Mouse (Mus musculus) megakaryocyte-erythroid progenitor cell, adult 5-6 weeks (primary cell): ENCODE measurements around the gene Atp5d. TPM values are rescaled to one million over a fixed set of nuclear protein-coding genes. Genes with fewer than 3 reads are reported as not detected.

Source experiments
- ATAC-seq: replicated peaks from 2 replicates; pipeline ENCODE4 v1.8.0; 2016; ENCODE audit warnings: mild to moderate bottlenecking, inconsistent platforms; ENCODE audit not compliant: severe bottlenecking, poor library complexity, low FRiP score, low TSS enrichment
- total RNA-seq, 2 experiments: library from RNA; stranded (forward) in 1 of 2; stranded (reverse) in 1 of 2; fragments of 200-1000, 215-1000 nt in 1 of 2; fragments of >200 nt in 1 of 2; fragmentation: Nextera tagmentation in 1 of 2; gene quantifications; 2 replicates each; pipeline ENCODE4 v1.2.3; 2014 to 2017

Atp5d gene
- 282 and 325 TPM in 2 replicates for total RNA-seq (2014; fragmentation: Nextera tagmentation)
- 29.3 and 49.3 TPM in 2 replicates for total RNA-seq (2017)

GRCm38 (mm10) chr10:80138553-80139438 lies at the start of gene Atp5d:
Atp5d (plus strand) TSS chr10:80138632.
- no peak for ATAC-seq

DNA sequence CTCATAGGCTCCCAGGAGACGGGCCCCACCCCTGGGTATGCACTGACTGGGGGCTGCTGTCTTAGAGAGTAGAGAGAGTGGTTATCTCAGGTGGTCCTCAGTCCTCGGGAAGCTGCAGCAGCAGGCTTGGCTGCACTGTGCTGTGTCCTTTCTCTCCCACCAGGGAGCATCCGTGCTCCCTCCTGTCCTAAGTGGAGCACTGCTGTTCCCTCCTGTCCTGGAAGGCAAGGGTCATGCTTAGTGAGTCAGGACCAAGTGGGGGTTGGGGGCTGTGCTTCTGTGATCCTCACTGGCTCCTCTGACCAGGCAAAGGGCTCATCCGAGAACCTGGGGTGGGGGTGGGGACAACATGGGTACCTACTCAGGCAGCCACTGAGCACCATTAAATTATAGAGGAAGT lies 49.3 kb upstream of the Atp5d start:
- ATAC-seq: 0 out of 2 replicates have a peak, but pooled peaks have one; percentile 15

DNA sequence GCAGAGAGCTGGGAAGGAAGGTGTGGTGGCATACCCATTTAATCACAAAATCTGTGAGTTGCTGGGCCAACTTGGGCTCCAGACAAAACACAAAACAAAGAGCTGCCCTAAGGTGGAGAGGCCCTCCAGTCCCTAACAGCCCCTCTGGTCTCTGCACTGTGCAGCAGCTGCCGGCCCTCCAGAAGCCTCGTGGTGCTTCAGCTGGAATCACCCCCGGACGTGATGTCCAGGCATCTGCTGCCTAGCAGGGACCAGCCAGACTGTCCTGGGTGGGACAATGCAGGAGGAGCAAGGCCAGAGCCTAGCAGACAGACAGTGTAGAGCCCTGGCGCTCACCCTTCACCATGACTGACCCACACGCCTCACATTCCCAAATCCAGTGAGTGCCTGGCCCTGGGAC lies 46.9 kb upstream of the Atp5d start:
- no peak for ATAC-seq

GRCm38 (mm10) chr10:80092690-80093089 lies 45.7 kb upstream of the Atp5d start:
- ATAC-seq: no peak

DNA sequence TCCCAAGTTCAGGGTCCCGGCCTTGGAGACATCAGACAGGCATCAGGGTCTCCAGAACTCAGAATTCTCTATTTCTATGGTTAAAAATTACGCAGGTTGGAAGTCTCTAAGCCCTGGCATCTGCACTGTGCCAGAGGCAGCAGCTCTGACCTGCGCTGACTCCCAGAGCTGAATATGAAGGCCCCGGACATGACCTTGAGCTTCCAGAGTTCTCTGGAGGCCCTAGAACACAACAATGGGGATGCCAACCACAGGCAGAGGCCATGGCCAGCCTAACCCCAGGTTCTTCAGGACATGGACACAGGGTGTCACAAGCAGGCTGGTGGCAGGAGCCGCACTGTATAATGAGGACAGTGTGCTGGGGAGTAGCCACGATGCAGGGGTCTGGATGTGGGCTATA lies 44.3 kb upstream of the Atp5d start:
- no peak for ATAC-seq

DNA sequence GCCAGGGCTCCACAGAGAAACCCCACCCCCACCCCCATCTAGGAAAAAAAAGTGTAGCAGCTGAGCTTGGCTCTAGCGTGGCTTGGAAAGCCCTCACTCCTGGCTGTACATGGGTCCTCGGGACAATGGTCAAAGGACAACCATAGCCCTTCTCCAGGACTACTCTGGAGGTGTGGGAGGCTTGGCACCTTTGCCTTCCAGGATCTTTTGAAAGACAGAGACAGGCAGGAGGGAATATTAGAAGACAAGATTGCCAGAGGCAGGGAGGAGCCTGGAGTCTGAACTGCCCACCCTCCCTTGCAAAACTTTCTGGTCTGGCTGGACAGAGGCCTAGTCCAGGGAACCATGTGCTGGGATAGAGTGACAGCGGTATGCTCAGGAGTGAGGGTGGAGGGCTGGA lies 43.7 kb upstream of the Atp5d start:
- ATAC-seq: no peak

- no peak for ATAC-seq
These were observed 42.9 kb upstream of the Atp5d start for GRCm38 (mm10) chr10:80095547-80095946.

- ATAC-seq: no peak
These were observed 41.2 kb upstream of the Atp5d start for GRCm38 (mm10) chr10:80097275-80097674.

DNA sequence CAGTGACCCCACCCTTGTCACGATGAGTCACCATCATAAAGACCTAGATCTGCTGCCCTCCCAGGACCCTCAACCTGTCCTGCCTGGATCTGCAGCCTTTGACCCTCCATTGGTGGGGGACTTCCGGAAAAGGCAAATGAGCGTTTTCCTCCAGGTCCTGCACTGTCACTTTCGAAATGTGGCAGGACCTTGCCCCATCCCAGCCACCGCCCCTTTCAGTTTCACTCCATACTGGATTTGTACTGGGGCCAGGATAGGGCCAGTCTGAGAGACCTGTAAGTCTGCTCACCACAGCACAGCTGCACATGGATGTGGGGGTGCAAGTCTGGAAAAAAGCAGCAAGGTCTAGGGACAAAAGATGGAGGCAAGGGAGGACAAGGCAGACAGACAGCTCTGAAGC lies 39.8 kb upstream of the Atp5d start:
- no peak for ATAC-seq

DNA sequence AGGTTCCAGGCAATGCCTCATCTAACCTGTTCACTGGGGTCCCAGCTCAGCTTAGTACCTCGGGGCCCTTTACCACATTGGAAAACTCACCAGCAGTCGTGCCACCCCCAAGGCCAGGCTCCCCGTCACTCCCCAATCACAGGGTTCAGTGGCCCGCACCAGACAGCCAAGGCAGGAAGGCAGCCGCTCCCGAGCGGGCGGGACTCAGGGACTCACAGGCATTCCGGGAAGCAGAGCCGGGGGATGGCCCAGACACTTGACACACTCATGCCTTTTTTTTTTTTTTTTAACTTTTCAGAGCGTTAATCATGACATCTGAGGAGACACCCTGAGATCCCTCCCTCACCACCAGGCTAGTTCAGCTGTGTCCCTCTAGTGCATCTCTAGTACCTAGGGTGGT lies 37.5 kb upstream of the Atp5d start:
- ATAC-seq: no peak; the same call in 1 of the 2 replicates

DNA sequence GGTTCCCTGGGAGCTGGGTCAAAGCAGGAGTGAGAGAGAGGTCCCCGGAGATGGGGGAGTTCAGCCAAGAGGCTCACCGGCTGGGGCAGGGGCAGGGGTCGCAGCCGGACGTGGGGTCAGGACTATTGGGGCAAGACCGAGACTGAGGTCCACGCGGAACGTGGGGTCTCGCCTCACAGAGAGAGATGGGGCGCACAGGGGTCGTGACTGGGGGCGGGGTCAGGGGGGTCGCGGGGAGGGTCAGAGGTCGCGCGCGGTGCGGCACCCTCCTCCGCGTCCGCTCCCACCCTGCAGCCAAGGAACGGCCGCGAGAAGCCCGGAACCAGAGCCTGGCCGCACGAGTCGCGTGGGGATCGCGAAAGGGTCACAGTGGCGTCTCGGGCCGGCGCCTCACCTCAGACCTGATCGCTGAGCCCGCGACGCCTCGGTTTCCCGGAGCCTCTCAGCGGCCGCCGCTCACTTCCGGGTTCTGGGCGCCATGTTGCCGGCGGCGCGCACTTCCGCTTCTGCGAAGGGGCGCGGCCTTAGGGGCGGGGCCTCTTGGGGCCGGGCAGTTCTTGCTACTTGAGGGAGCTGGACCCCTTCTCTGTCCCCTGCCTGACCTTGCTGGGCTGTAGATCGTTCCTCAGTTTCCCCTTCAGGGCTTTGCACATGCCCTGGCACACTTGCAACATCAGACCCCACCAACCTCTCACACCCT lies 36.1 kb upstream of the Atp5d start:
- peak; percentile 84 for ATAC-seq

DNA sequence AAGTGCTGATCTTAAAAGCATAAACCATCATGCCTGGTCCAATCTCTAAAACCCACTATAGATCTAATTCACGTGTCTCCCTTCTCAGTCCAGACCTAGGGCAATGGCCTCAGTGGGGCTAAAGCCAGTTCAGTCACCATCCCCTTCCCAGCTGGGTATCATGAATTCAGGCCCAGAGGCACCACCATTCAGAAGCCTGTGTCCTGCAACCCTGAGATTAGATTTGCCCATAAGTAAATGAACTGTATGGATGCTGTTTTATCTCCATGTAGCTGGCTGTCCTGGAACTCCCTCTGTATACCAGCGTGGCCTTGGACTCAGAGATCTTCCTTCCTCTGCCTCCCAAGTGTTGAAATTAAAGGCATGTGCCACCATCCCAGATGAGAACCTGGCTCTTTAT lies 35.4 kb upstream of the Atp5d start:
- peak; percentile 73 for ATAC-seq

- no peak for ATAC-seq
These were observed 34.3 kb upstream of the Atp5d start for GRCm38 (mm10) chr10:80104181-80104580.

DNA sequence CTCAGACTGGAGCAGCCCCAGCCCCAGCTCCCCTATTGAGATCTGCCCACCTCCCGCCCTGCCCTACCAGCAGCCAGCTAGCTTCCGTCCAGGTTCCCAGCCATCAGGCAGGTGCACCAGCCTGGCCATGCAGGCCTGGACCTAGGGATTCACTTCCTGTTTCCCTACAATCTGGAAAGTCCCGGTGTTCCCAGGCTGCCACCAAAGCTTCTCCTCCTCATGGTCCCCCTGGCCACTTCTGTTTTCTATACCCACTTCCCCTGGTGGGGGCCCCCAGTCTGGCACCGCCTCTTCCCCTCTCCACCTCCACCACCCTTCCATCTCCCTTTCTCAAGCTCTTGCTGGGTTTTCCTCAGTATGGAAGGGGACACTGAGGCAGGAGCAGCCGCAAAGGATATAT lies 33.0 kb upstream of the Atp5d start, which contains the start of gene Sbno2:
Gene Sbno2 (minus strand): TSS at position 112 of the 400 bp plus-strand sequence.
- no peak for ATAC-seq

DNA sequence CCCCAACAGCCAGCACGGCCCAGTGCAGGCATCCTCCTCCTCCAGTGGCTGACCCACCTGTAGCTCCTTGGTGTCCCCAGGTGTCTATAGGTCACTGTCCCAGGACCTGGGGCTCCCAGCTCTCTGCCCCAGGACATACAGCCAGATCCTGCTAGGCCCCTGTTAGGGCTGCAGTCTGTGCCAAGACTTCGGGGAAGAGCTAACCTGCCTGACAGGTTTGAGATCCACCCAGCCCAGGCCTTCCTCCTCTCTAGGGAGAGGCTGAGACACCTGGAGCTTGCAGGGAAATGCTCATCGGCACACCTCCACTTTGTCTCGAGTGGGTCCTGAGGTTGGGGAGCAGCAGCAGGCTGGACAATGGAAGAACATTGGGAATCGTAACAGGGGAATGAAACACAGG lies 32.5 kb upstream of the Atp5d start:
- ATAC-seq: no peak

GRCm38 (mm10) chr10:80107678-80108077 lies 30.8 kb upstream of the Atp5d start:
- ATAC-seq: no peak

GRCm38 (mm10) chr10:80114341-80115284 lies 23.8 kb upstream of the Atp5d start:
- ATAC-seq: peak; percentile 53

- peak; percentile 91 for ATAC-seq
These were observed 23.0 kb upstream of the Atp5d start, which contains the start of gene Stk11 for GRCm38 (mm10) chr10:80115290-80115943. Stk11 (plus strand) TSS chr10:80115803.

GRCm38 (mm10) chr10:80115944-80116335 lies 22.5 kb upstream of the Atp5d start:
- no peak for ATAC-seq
